Mouse (Mus musculus) midbrain, embryonic 13.5 days (tissue): ENCODE data around the gene Slc38a10. TPM values are rescaled to one million over a fixed set of nuclear protein-coding genes. Genes with fewer than 3 reads are reported as not detected.

Experiments
- ATAC-seq: fragments of 200-750 bp; cut with Nextera tagmentation; 2 replicates; pipeline ENCODE4 v1.8.0; 2017; ENCODE audit warnings: mild to moderate bottlenecking, moderate TSS enrichment, moderate library complexity
- H3K27ac ChIP-seq: fragments of 300-500 bp; sonication (generic); 2 replicates; pipeline ENCODE4 v1.5.1; 2015; ENCODE audit warnings: inconsistent platforms, mild to moderate bottlenecking, moderate library complexity
- H3K27me3 ChIP-seq: fragments of 300-500 bp; sonication (generic); 2 replicates; pipeline ENCODE4 v1.6.1; 2015; ENCODE audit warnings: mild to moderate bottlenecking, inconsistent platforms
- H3K36me3 ChIP-seq: fragments of 300-500 bp; sonication (generic); 2 replicates; pipeline ENCODE4 v1.6.1; 2015; ENCODE audit warnings: mild to moderate bottlenecking, inconsistent platforms
- H3K4me1 ChIP-seq: fragments of 300-500 bp; sonication (generic); replicated peaks from 2 replicates; pipeline ENCODE4 v1.6.1; 2015; ENCODE audit warnings: inconsistent platforms
- H3K4me2 ChIP-seq: fragments of 300-500 bp; sonication (generic); replicated peaks from 2 replicates; pipeline ENCODE4 v1.6.1; 2015; ENCODE audit warnings: moderate library complexity, mild to moderate bottlenecking, inconsistent platforms
- H3K4me3 ChIP-seq: fragments of 300-500 bp; sonication (generic); replicated peaks from 2 replicates; pipeline ENCODE4 v1.5.1; 2015; ENCODE audit warnings: mild to moderate bottlenecking, inconsistent platforms
- H3K9ac ChIP-seq: fragments of 300-500 bp; sonication (generic); replicated peaks from 2 replicates; pipeline ENCODE4 v1.6.1; 2015; ENCODE audit warnings: mild to moderate bottlenecking, inconsistent platforms
- H3K9me3 ChIP-seq: fragments of 300-500 bp; sonication (generic); 2 replicates; pipeline ENCODE4 v1.6.1; 2016; ENCODE audit warnings: mild to moderate bottlenecking, inconsistent platforms
- WGBS: fragments of 180-500 bp; shearing (Covaris S2); methylation state at CpG from one replicate; pipeline ENCODE4 v1.1.7; 2015; 5-methylcytosine and 5-hydroxymethylcytosine counted together
- polyA plus RNA-seq: library from polyadenylated mRNA; unstranded; fragments of >200 nt; fragmentation: Nextera tagmentation; extraction: Ambion mirVana; gene quantifications from 2 replicates; pipeline ENCODE4 v1.2.1, GENCODE M21; 2015

Gene Slc38a10
- polyA plus RNA-seq, 1 experiment from 2014 or later: 109 TPM

DNA sequence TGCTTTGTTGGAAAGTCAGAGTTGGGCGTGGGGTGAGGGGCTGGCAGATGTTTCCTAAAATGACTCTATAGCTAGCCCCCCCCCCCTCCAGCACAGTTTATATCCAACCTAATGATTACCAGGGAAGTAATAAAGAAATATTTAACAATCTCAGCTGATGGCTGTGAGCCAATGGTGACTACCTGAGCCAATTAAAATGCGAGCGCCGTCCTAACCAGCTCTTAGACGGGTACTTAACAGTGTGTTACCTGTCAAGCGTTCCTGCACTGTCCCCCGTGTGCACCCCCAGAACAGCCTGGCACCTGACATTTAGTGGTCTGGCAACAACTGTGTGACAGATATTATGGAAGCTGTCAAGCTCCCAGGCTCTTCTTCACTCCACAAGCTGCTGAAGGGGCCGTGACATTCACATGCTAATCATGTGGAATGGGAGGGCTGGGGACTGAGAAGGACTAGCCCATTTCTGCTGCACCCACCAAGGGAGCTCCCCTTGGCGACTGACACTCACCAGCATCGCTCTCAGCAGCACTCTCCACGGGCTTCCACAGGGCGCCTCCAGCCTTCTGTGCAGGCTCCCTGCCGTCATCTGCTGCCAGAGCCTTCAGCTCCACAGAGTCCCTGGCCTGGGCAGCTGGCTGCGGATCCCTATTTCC is 41.5 kb downstream of the Slc38a10 start:
- peaks cover 5% of the 10 kb centered on the region; the same call in 1 of the 2 replicates for H3K4me1 ChIP-seq
- no peak overlapping the region for H3K27ac ChIP-seq
- no peaks in the 10 kb centered on the region for H3K9me3 ChIP-seq
- H3K27me3 ChIP-seq: no peaks in the 10 kb centered on the region
- WGBS: 70% methylated on average over 14 of the region's 14 CpGs
- H3K9ac ChIP-seq: 0 out of 2 replicates have a peak overlapping the region, but pooled peaks have one; percentile 0
- ATAC-seq: peak; percentile 44; the same call in 1 of the 2 replicates
- H3K4me2 ChIP-seq: no peak overlapping the region
- H3K36me3 ChIP-seq: peaks cover 59% of the 10 kb centered on the region
- H3K4me3 ChIP-seq: no peak overlapping the region

DNA sequence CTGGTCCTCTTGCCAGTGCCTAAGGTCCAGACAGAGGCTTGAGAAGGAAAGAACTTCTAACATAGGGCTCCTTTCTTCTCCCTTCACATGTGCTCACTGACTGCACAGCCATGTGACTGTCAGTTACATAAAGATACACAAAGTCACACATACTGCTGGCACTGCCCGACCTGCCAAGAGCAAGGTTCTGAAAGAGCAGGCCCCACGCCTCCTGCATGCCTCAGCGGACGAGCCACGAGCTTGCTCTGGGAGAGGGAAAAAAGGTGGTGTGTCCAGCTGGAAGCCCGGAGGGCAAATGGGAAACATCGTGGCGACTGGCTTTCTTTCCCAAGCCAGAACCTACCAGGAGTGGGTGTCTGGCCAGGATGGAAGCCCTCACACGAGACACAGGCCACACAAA is 43.4 kb downstream of the Slc38a10 start:
- H3K27ac ChIP-seq: no peak overlapping the region
- H3K9ac ChIP-seq: no peak overlapping the region
- peaks cover 64% of the 10 kb centered on the region for H3K36me3 ChIP-seq
- WGBS: 87% methylated on average over 9 of the region's 9 CpGs
- ATAC-seq: no peak
- no peaks in the 10 kb centered on the region for H3K9me3 ChIP-seq
- H3K27me3 ChIP-seq: no peaks in the 10 kb centered on the region
- no peak overlapping the region for H3K4me2 ChIP-seq
- H3K4me3 ChIP-seq: no peak overlapping the region
- peaks cover 5% of the 10 kb centered on the region; the same call in 1 of the 2 replicates for H3K4me1 ChIP-seq

DNA sequence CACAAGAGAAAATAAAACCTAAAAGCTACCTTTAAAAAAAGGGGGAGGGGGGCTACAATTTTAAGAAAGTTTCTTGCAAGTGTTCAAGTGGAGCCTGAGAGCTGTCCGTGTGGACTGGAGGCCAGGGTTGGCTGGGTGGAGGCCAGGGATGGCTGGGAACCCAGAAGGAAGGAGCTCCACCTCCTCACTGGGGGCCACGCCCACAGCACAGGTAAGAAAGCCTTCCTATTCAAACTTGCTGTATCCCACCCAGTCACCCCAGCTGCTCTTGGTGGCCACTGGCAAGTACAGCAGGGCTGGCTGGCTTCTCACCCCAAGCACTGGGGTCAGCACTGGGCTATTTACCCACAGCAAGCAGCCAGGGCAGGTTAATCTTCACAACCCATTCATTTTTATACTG is 44.1 kb downstream of the Slc38a10 start:
- Histone ChIP-seq H3K4me3 (no peak overlapping the region), H3K27me3 (no peaks in the 10 kb centered on the region), H3K9ac (no peak overlapping the region), H3K4me1 (peaks cover 5% of the 10 kb centered on the region; the same call in 1 of the 2 replicates), H3K36me3 (peaks cover 64% of the 10 kb centered on the region), H3K4me2 (no peak overlapping the region), H3K27ac (no peak overlapping the region), H3K9me3 (no peaks in the 10 kb centered on the region)
- WGBS: 70% methylated on average over 2 of the region's 2 CpGs
- no peak for ATAC-seq

DNA sequence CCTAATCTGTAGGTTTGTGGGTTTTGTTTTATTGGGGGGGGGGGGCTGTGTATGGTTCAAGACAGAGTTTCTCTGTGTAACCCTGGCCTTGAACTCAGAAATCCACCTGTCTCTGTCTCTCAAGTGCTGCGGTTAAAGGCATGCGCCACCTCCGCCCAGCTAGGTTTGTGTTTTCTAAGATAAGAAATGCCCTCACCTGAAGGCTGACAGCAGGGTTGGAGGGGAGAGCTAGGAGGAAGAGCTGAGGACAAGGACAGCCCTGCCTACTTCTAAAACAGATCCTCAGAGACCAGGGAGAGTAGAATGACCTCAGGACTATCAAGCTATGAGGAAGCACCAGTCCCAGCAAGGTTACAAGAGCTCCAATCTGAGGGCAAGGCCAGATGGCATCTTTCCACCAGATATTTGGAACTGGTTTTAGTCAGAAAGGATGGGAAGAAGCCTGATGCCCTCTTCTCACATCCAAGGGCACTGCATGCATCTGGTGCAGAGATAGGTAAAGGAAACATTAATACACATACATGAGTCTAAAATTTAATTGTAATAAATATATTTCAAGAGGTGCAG is 47.6 kb downstream of the Slc38a10 start:
- no peak overlapping the region for H3K9ac ChIP-seq
- peaks cover 55% of the 10 kb centered on the region for H3K36me3 ChIP-seq
- no peak overlapping the region for H3K4me3 ChIP-seq
- ATAC-seq: no peak
- no peaks in the 10 kb centered on the region for H3K27me3 ChIP-seq
- H3K4me1 ChIP-seq: peaks cover 17% of the 10 kb centered on the region
- no peak overlapping the region for H3K4me2 ChIP-seq
- H3K9me3 ChIP-seq: no peaks in the 10 kb centered on the region
- WGBS: 94% methylated on average over 3 of the region's 3 CpGs
- no peak overlapping the region for H3K27ac ChIP-seq

DNA sequence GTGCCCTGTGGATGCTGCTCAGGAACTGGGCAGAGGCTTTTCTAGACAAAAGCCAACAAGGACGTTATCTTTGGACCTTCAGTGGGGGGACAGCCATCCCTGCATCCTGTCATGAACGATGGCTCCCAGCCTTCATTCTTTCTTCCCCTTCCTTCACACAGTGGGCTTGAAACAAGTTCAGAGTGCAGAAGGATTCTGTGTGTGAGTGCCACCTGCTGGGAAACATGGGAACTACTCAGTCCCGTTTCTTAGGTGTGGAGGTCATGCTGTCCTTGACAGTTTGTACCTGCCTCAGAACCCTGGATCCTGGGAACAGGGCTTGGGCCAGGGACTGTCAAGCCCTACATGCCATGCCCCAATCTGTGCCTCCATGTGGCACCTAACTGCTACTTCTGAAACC is 50.1 kb downstream of the Slc38a10 start:
- H3K4me1 ChIP-seq: peaks cover 27% of the 10 kb centered on the region
- no peaks in the 10 kb centered on the region for H3K27me3 ChIP-seq
- no peak overlapping the region for H3K4me2 ChIP-seq
- H3K9me3 ChIP-seq: no peaks in the 10 kb centered on the region
- WGBS: 7% methylated on average over 3 of the region's 3 CpGs
- H3K27ac ChIP-seq: peak overlapping the region; percentile 20
- ATAC-seq: no peak
- no peak overlapping the region for H3K4me3 ChIP-seq
- no peak overlapping the region for H3K9ac ChIP-seq
- peaks cover 41% of the 10 kb centered on the region for H3K36me3 ChIP-seq

DNA sequence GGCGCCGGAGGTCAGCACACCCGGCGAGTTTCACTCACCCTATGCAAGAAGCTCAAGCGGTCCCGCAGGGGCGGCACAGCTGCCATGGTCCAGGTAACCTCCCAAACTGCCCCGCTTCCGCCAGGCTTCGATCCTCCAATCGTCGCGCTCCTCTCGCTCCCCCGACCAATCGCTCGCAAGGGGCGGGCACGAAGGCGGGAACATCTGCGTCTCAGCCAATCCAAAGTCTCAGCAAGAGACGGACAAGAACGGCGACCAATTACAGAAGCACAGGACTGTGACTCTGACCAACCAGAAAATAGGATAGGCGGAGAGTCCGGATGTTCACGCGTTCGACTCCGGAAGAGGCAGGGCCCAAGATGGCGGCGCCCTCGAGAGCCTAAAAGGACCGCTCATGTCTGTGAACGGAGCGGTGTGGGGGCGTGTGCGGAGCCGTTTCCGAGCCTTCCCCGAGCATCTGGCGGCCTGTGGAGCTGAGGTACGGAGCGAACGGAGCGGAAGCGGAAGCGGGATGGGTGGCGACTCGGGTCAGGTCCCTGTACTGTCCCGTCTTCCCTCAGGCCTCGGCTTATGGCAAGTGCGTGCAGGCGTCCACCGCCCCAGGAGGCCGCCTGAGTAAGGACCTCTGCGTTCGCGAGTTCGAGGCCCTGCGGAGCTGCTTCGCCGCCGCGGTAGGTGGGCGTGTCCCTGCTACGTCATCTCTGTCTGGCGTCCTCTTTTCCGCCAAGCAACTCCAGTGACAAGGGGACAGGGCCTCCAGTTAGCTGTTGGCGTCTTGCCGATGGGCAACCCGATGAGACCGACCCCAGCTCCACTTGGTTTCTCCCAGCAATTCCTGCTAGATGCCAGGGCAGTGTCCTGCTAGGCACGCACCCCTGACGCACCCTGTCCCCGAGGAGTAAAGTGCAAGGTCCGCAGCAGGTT is 52.3 kb downstream of the Slc38a10 start, which contains the start of the genes Tepsin and Ndufaf8:
Gene Tepsin (minus strand): TSS at position 144 of the 924 bp plus-strand sequence.
Gene Ndufaf8 (plus strand): TSS at position 341 of the 924 bp plus-strand sequence.
- under 1% methylated on average over 77 of the region's 77 CpGs for WGBS
- peak within 1 kb of the TSS; percentile 88 for H3K9ac ChIP-seq
- peak; percentile 97 for ATAC-seq

DNA sequence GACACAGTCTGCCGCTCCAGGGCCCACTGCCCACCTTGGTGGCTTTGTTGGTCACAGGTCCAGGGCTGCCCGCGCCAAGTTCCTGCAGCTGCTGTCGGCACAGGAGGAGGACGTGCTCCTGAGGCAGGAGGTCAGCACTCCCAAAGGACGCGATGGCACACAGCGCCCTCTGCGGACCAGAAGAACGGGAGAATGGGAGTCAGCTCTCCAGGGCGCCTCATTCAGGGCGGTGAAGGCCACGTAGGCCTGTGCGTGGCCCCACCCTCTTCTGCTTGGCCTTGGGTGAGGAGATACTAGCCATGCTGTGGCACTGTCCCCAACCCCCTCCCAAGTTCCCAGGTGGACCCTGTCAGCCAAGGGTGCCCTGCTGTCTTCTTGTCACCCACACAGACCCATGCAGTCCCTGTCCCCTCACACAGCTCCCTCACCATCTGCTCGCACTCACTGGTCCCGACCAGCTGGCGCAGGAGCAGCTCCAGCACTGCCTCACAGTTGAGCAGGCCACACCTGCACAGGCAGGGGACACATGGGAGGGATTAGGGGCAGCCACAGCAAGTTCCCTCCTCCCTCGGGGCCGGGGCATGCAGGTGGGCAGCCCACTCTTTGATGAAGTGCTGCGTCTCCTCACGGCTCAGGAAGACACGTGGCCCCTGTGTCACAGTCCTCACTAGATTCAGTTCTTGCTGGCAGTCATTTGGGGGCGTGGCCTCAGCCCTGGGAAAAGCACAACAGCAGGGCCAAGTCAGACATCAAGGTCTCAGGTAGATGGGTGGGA is 58.1 kb downstream of the Slc38a10 start:
- Histone ChIP-seq H3K36me3 (peaks cover 63% of the 10 kb centered on the region), H3K4me1 (peaks cover 8% of the 10 kb centered on the region)
- 74% methylated on average over 23 of the region's 23 CpGs for WGBS

More for the DNA sequence above, 52.3 kb downstream of the Slc38a10 start, which contains the start of the genes Tepsin and Ndufaf8:
- H3K4me1 ChIP-seq: peaks cover 27% of the 10 kb centered on the region
- H3K27me3 ChIP-seq: no peaks in the 10 kb centered on the region
- peak within 1 kb of the TSS; percentile 98 for H3K4me2 ChIP-seq
- H3K9me3 ChIP-seq: no peaks in the 10 kb centered on the region
- H3K27ac ChIP-seq: peak within 1 kb of the TSS; percentile 94
- peak within 1 kb of the TSS; percentile 80 for H3K4me3 ChIP-seq
- peaks cover 38% of the 10 kb centered on the region for H3K36me3 ChIP-seq

DNA sequence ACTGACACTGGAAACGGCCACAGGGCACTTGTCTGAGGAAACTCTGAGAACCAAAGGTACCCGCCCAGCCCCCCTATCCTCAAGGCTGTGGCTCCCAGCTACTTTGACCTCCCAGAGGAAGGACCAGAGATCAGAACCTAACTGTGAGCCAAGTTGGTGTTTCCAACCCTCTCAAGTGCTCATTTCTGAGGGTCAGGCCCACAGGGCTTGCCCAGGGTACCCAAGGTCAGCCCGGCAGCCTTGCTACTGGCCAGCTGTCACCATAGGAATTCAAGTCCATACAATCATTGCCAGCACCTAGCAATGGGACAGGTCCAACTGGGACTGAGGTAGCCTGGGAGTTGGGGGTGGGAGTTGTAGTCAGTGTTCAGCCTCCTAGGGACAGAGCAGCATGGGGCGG is 60.5 kb downstream of the Slc38a10 start:
- Histone ChIP-seq H3K36me3 (peaks cover 55% of the 10 kb centered on the region), H3K4me1 (peaks cover 9% of the 10 kb centered on the region), H3K9ac (no peak overlapping the region), H3K4me2 (no peak overlapping the region), H3K9me3 (no peaks in the 10 kb centered on the region), H3K27me3 (no peaks in the 10 kb centered on the region), H3K4me3 (no peak overlapping the region), H3K27ac (no peak overlapping the region)
- WGBS: 90% methylated on average over 4 of the region's 4 CpGs
- ATAC-seq: no peak

More for the DNA sequence above, 58.1 kb downstream of the Slc38a10 start:
- Histone ChIP-seq H3K4me2 (no peak overlapping the region), H3K27me3 (no peaks in the 10 kb centered on the region), H3K9ac (no peak overlapping the region), H3K27ac (no peak overlapping the region), H3K9me3 (no peaks in the 10 kb centered on the region), H3K4me3 (no peak overlapping the region)
- ATAC-seq: no peak

DNA sequence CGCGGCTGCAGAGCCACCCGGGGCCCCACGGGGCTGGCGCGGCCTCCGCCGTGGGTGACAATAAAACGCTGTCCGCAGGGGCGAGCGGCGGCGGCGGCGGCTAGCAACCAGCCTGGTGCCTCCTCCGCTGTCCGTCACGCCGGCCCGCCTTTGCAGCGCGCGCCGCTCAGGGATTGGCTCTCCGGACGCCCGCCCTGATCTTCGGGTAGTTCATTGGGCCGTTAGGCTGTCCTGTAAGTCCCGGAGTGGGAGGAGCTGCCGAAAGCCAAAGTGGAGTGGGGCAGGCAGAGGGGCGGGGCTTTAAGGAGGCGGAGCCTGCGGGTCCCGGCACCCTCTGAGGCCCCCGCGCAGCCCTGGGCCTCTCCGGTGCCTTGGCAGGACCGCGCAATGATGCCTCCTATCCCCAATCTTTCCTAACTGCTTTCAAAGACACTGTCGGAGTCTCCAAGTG is 64.4 kb downstream of the Slc38a10 start, which contains the start of gene Cep131:
Gene Cep131 (minus strand): TSS at position 126 of the 451 bp plus-strand sequence.
- Histone ChIP-seq H3K9ac (peak within 1 kb of the TSS; percentile 98), H3K4me2 (peak within 1 kb of the TSS; percentile 96), H3K27me3 (no peaks in the 10 kb centered on the region), H3K4me3 (peak within 1 kb of the TSS; percentile 72), H3K36me3 (peaks cover 40% of the 10 kb centered on the region), H3K27ac (peak within 1 kb of the TSS; percentile 90), H3K9me3 (no peaks in the 10 kb centered on the region), H3K4me1 (peaks cover 18% of the 10 kb centered on the region)
- ATAC-seq: peak; percentile 100
- WGBS: under 1% methylated on average over 42 of the region's 42 CpGs

DNA sequence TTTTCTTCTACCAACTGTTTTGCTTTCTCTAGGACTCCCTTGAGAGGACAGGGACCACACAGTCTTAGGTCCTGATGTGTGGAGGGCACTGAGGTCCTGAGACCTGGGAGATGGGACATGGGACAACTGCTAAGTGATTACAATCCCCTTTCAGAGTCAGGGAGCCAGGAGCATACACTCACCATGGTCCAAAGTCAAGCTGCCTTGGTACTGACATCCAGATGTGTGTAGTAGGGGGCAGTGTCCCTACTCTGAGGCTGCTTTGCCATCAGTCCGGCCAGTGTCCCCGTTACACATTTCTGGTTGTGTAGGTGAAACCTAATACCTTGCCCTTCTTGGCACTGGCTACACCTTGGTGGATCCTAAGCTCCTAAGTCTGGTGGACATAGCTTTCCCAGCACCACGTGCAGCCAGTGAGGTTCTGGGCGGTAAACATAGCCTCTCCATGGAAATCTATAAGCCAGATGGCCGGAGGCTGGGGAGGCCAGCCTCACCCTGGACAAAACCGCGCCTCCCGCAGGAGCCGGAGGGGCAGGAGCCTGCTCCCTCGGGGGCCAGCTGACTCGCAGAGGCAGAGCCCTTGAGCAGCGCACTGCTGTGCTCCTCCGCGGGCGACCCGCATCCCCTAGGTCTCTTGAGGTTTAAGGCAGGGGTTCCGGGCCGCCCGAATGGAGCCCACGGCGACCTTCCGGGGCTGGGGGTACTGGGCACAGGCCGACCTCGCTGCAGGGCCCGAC is 65.1 kb downstream of the Slc38a10 start:
- H3K36me3 ChIP-seq: peaks cover 39% of the 10 kb centered on the region
- peak overlapping the region; percentile 90 for H3K27ac ChIP-seq
- ATAC-seq: 0 out of 2 replicates have a peak, but pooled peaks have one; percentile 1
- peak overlapping the region; percentile 96 for H3K4me2 ChIP-seq
- peaks cover 18% of the 10 kb centered on the region for H3K4me1 ChIP-seq
- H3K27me3 ChIP-seq: no peaks in the 10 kb centered on the region
- H3K9me3 ChIP-seq: no peaks in the 10 kb centered on the region
- H3K4me3 ChIP-seq: peak overlapping the region; percentile 72
- WGBS: 2% methylated on average over 25 of the region's 25 CpGs
- H3K9ac ChIP-seq: peak overlapping the region; percentile 98
